Mouse (Mus musculus): ENCODE measurements around the gene Sar1a.

Gene Sar1a

GRCm38 (mm10) chr10:61679545-61679944 lies 554 bp upstream of the Sar1a start:
- in situ Hi-C loops (cut with MboI, MseI) = no loop called here

- in situ Hi-C loops (cut with MboI, MseI) = no loop called here
Measured at GRCm38 (mm10) chr10:61689405-61689804, 9.3 kb downstream of the Sar1a start.

GRCm38 (mm10) chr10:61693563-61693962 lies 13.5 kb downstream of the Sar1a start:
- in situ Hi-C loops (cut with MboI, MseI) = no loop called here

- in situ Hi-C loops (cut with MboI, MseI) = no loop called here
Measured at GRCm38 (mm10) chr10:61694870-61695670, 15.0 kb downstream of the Sar1a start, which contains the start of gene Tysnd1. TSS of gene Tysnd1 (plus strand) at chr10:61695514.

- in situ Hi-C loops (cut with MboI, MseI) = no loop called here
Measured at GRCm38 (mm10) chr10:61695703-61696559, 15.8 kb downstream of the Sar1a start.

- in situ Hi-C loops (cut with MboI, MseI) = no loop called here
Measured at GRCm38 (mm10) chr10:61696560-61696823, 16.4 kb downstream of the Sar1a start.

- in situ Hi-C loops (cut with MboI, MseI) = no loop called here
Measured at GRCm38 (mm10) chr10:61697028-61697427, 16.9 kb downstream of the Sar1a start.

- in situ Hi-C loops (cut with MboI, MseI) = no loop called here
Measured at GRCm38 (mm10) chr10:61704663-61705062, 24.6 kb downstream of the Sar1a start.

GRCm38 (mm10) chr10:61706412-61707375 lies 26.6 kb downstream of the Sar1a start:
- in situ Hi-C loops (cut with MboI, MseI) = no loop called here

GRCm38 (mm10) chr10:61713601-61714000 lies 33.5 kb downstream of the Sar1a start:
- in situ Hi-C loops (cut with MboI, MseI) = no loop called here

GRCm38 (mm10) chr10:61714146-61714545 lies 34.0 kb downstream of the Sar1a start:
- in situ Hi-C loops (cut with MboI, MseI) = no loop called here

GRCm38 (mm10) chr10:61714771-61715461 lies 34.8 kb downstream of the Sar1a start, which contains the start of gene Aifm2:
TSS of gene Aifm2 (plus strand) at chr10:61715263.
- in situ Hi-C loops (cut with MboI, MseI) = no loop called here

GRCm38 (mm10) chr10:61715462-61715837 lies 35.4 kb downstream of the Sar1a start:
- in situ Hi-C loops (cut with MboI, MseI) = no loop called here

GRCm38 (mm10) chr10:61715996-61716864 lies 36.1 kb downstream of the Sar1a start:
- in situ Hi-C loops (cut with MboI, MseI) = no loop called here

- in situ Hi-C loops (cut with MboI, MseI) = no loop called here
Measured at GRCm38 (mm10) chr10:61717406-61718296, 37.6 kb downstream of the Sar1a start.

GRCm38 (mm10) chr10:61720331-61720730 lies 40.2 kb downstream of the Sar1a start:
- in situ Hi-C loops (cut with MboI, MseI) = no loop called here

GRCm38 (mm10) chr10:61722215-61722614 lies 42.1 kb downstream of the Sar1a start:
- in situ Hi-C loops (cut with MboI, MseI) = no loop called here

- in situ Hi-C loops (cut with MboI, MseI) = no loop called here
Measured at GRCm38 (mm10) chr10:61723271-61723670, 43.2 kb downstream of the Sar1a start.

GRCm38 (mm10) chr10:61729181-61729580 lies 49.1 kb downstream of the Sar1a start:
- in situ Hi-C loops (cut with MboI, MseI) = no loop called here
